Mouse (Mus musculus) heart, postnatal 36 days (tissue): ENCODE data around the gene Egln3. TPM values are rescaled to one million over a fixed set of nuclear protein-coding genes. Genes with fewer than 3 reads are reported as not detected.
A peak's percentile ranks its signal among the peaks of the same experiment; 100 is the strongest.

ENCODE experiments used
- DNase-seq, 2 experiments: peaks; one replicate each; pipeline ENCODE4 v3.0.0; 2021 to 2022
- intact Hi-C: fragments of 180-260 bp; cut with DNase I; formaldehyde crosslinking; loops from one replicate; pipeline ENCODE4 v1.15.1; 2025
- total RNA-seq, 2 experiments: library from RNA; stranded (reverse); gene quantifications; 2 replicates each; pipeline ENCODE4 v1.2.3; 2021

Gene Egln3
- total RNA-seq, result 10 to 100 TPM; 56.1 to 78.5 TPM

GRCm38 (mm10) chr12:54203656-54204045 is at the start of gene Egln3:
TSS of gene Egln3 (minus strand) at chr12:54203860.
- intact Hi-C loops, result loop anchor here (2.0 to 5.0 kb wide), 4 partner anchors 41 to 285 kb away; no protein-coding TSS in a partner anchor
- DNase-seq, result peak; percentile 94 to 95

GRCm38 (mm10) chr12:54253449-54253848 is 49.8 kb upstream of the Egln3 start:
- intact Hi-C loops, result no loop called here
- no peak for DNase-seq

GRCm38 (mm10) chr12:54251942-54252400 is 48.3 kb upstream of the Egln3 start:
- DNase-seq, result no peak
- intact Hi-C loops, result no loop called here

GRCm38 (mm10) chr12:54247835-54248234 is 44.2 kb upstream of the Egln3 start:
- intact Hi-C loops, result no loop called here

GRCm38 (mm10) chr12:54243158-54243557 is 39.5 kb upstream of the Egln3 start:
- intact Hi-C loops, result no loop called here
- DNase-seq, result no peak

More at GRCm38 (mm10) chr12:54247835-54248234, 44.2 kb upstream of the Egln3 start:
- no peak for DNase-seq

GRCm38 (mm10) chr12:54241976-54242375 is 38.3 kb upstream of the Egln3 start:
- intact Hi-C loops, result no loop called here
- DNase-seq, result no peak

GRCm38 (mm10) chr12:54233794-54234193 is 30.1 kb upstream of the Egln3 start:
- intact Hi-C loops, result no loop called here
- DNase-seq, result no peak

GRCm38 (mm10) chr12:54232996-54233603 is 29.4 kb upstream of the Egln3 start:
- DNase-seq, result no peak
- intact Hi-C loops, result no loop called here

- no peak for DNase-seq
- intact Hi-C loops, result no loop called here
Measured at GRCm38 (mm10) chr12:54232456-54232855, 28.8 kb upstream of the Egln3 start.

GRCm38 (mm10) chr12:54227551-54227950 is 23.9 kb upstream of the Egln3 start:
- DNase-seq, result no peak
- intact Hi-C loops, result no loop called here

- no peak for DNase-seq
- intact Hi-C loops, result no loop called here
Measured at GRCm38 (mm10) chr12:54226341-54226740, 22.7 kb upstream of the Egln3 start.

- intact Hi-C loops, result no loop called here
- DNase-seq, result no peak
Measured at GRCm38 (mm10) chr12:54225610-54226009, 21.9 kb upstream of the Egln3 start.

GRCm38 (mm10) chr12:54225090-54225489 is 21.4 kb upstream of the Egln3 start:
- intact Hi-C loops, result no loop called here

GRCm38 (mm10) chr12:54222036-54222760 is 18.5 kb upstream of the Egln3 start:
- intact Hi-C loops, result no loop called here

More at GRCm38 (mm10) chr12:54225090-54225489, 21.4 kb upstream of the Egln3 start:
- DNase-seq, result no peak

GRCm38 (mm10) chr12:54216673-54217072 is 13.0 kb upstream of the Egln3 start:
- DNase-seq, result no peak
- intact Hi-C loops, result no loop called here

More at GRCm38 (mm10) chr12:54222036-54222760, 18.5 kb upstream of the Egln3 start:
- DNase-seq, result no peak

GRCm38 (mm10) chr12:54214426-54214825 is 10.8 kb upstream of the Egln3 start:
- no peak for DNase-seq
- intact Hi-C loops, result no loop called here

GRCm38 (mm10) chr12:54213871-54214270 is 10.2 kb upstream of the Egln3 start:
- DNase-seq, result no peak
- intact Hi-C loops, result no loop called here

GRCm38 (mm10) chr12:54213230-54213629 is 9.6 kb upstream of the Egln3 start:
- intact Hi-C loops, result no loop called here
- no peak for DNase-seq

GRCm38 (mm10) chr12:54209182-54209563 is 5.5 kb upstream of the Egln3 start:
- intact Hi-C loops, result loop anchor here (5.0 kb wide), 1 partner anchor 333 kb away; no protein-coding TSS in a partner anchor
- DNase-seq, result no peak

- intact Hi-C loops, result loop anchor here (5.0 kb wide), 1 partner anchor 334 kb away; no protein-coding TSS in a partner anchor
- no peak for DNase-seq
Measured at GRCm38 (mm10) chr12:54208433-54209181, 4.9 kb upstream of the Egln3 start.

- no peak for DNase-seq
- intact Hi-C loops, result loop anchor here (5.0 kb wide), 1 partner anchor 337 kb away; no protein-coding TSS in a partner anchor
Measured at GRCm38 (mm10) chr12:54205731-54206130, 2.1 kb upstream of the Egln3 start.
